Mouse (Mus musculus) liver, postnatal 0 days (tissue): ENCODE data around the gene Hmgcll1. TPM values are rescaled to one million over a fixed set of nuclear protein-coding genes. Genes with fewer than 3 reads are reported as not detected.
A peak's percentile ranks its signal among the peaks of the same experiment; 100 is the strongest.

ENCODE experiments used
- ATAC-seq: fragments of 200-750 bp; cut with Nextera tagmentation; 2 replicates; pipeline ENCODE4 v1.8.0; 2017; ENCODE audit warnings: mild to moderate bottlenecking, moderate library complexity
- DNase-seq: peaks from one replicate; pipeline ENCODE4 v3.0.0-alpha.2; 2016
- H3K27ac ChIP-seq: fragments of 300-500 bp; sonication (generic); 2 replicates; pipeline ENCODE4 v1.5.1; 2014; ENCODE audit warnings: antibody characterized with exemption, moderate library complexity, mild to moderate bottlenecking, low read depth
- H3K27me3 ChIP-seq: fragments of 300-500 bp; sonication (generic); 2 replicates; pipeline ENCODE4 v1.6.1; 2014; ENCODE audit warnings: low read length, control low read depth, mixed read lengths; ENCODE audit not compliant: insufficient read depth
- H3K36me3 ChIP-seq: fragments of 300-500 bp; sonication (generic); replicated peaks from 2 replicates; pipeline ENCODE4 v1.6.1; 2014; ENCODE audit warnings: mild to moderate bottlenecking, control low read depth, low read length, moderate library complexity, mixed read lengths; ENCODE audit not compliant: insufficient read depth
- H3K4me1 ChIP-seq: fragments of 300-500 bp; sonication (generic); 2 replicates; pipeline ENCODE4 v1.6.1; 2014; ENCODE audit warnings: antibody characterized with exemption, mild to moderate bottlenecking, control low read depth; ENCODE audit not compliant: insufficient read depth
- H3K4me2 ChIP-seq: fragments of 300-500 bp; sonication (generic); 2 replicates; pipeline ENCODE4 v1.6.1; 2014; ENCODE audit warnings: low read depth, mild to moderate bottlenecking, low read length, moderate library complexity, mixed read lengths
- H3K4me3 ChIP-seq: fragments of 300-500 bp; sonication (generic); 2 replicates; pipeline ENCODE4 v1.5.1; 2014; ENCODE audit warnings: low read depth, low read length
- H3K9ac ChIP-seq: fragments of 300-500 bp; sonication (generic); replicated peaks from 2 replicates; pipeline ENCODE4 v1.6.1; 2014; ENCODE audit warnings: mild to moderate bottlenecking, moderate library complexity
- H3K9me3 ChIP-seq: fragments of 300-500 bp; sonication (generic); 2 replicates; pipeline ENCODE4 v1.6.1; 2016; ENCODE audit warnings: mild to moderate bottlenecking, control low read depth, low read length, mixed read lengths
- CTCF ChIP-seq: sonication (generic); IDR thresholded peaks from 2 replicates; pipeline ENCODE4 v1.5.1; 2016; ENCODE audit warnings: antibody characterized with exemption, low read depth
- EP300 ChIP-seq: IDR thresholded peaks from 2 replicates; pipeline ENCODE4 v1.6.1; 2016; ENCODE audit warnings: antibody characterized with exemption, low read depth, mild to moderate bottlenecking
- WGBS: fragments of 180-500 bp; shearing (Covaris S2); extraction: QIAGEN DNeasy Blood & Tissue Kit; methylation state at CpG from one replicate; pipeline ENCODE4 v1.1.7; 2014; ENCODE audit not compliant: insufficient replicate concordance; 5-methylcytosine and 5-hydroxymethylcytosine counted together
- polyA plus RNA-seq: library from polyadenylated mRNA; unstranded; fragments of >200 nt; fragmentation: Nextera tagmentation; extraction: Ambion mirVana; gene quantifications from 2 replicates; pipeline ENCODE4 v1.2.1, GENCODE M21; 2015

Hmgcll1 gene
- polyA plus RNA-seq, 1 experiment from 2014 or later, result 0.35 TPM

- no peak overlapping the region for H3K4me3 ChIP-seq
- H3K4me1 ChIP-seq, result no peaks in the 10 kb centered on the region
- no peaks in the 10 kb centered on the region for H3K9me3 ChIP-seq
- no peak for DNase-seq
- no peak overlapping the region for H3K27ac ChIP-seq
- no peak overlapping the region for H3K4me2 ChIP-seq
- H3K9ac ChIP-seq, result no peak overlapping the region
- no peaks in the 10 kb centered on the region for H3K36me3 ChIP-seq
- no peak for ATAC-seq
- no peaks in the 10 kb centered on the region for H3K27me3 ChIP-seq
- no peak for TF ChIP-seq CTCF
- no peak for TF ChIP-seq EP300
- 76% methylated on average over 9 of the region's 9 CpGs for WGBS
Observed at GRCm38 (mm10) chr9:76038327-76039103, 23.9 kb downstream of the Hmgcll1 start.

- Histone ChIP-seq H3K36me3 (no peaks in the 10 kb centered on the region), H3K9me3 (no peaks in the 10 kb centered on the region), H3K27ac (no peak overlapping the region), H3K4me1 (no peaks in the 10 kb centered on the region), H3K4me3 (no peak overlapping the region), H3K9ac (no peak overlapping the region), H3K4me2 (no peak overlapping the region), H3K27me3 (no peaks in the 10 kb centered on the region)
- ATAC-seq (no peak), DNase-seq (no peak)
- TF ChIP-seq EP300 (no peak), CTCF (no peak)
- WGBS, result 86% methylated on average over 5 of the region's 5 CpGs
Observed at GRCm38 (mm10) chr9:76039711-76040110, 25.1 kb downstream of the Hmgcll1 start.

GRCm38 (mm10) chr9:76043341-76043740 is 28.7 kb downstream of the Hmgcll1 start:
- no peak overlapping the region for H3K27ac ChIP-seq
- ATAC-seq (no peak), DNase-seq (no peak)
- H3K9me3 ChIP-seq, result no peaks in the 10 kb centered on the region
- H3K4me3 ChIP-seq, result no peak overlapping the region
- H3K4me1 ChIP-seq, result no peaks in the 10 kb centered on the region
- TF ChIP-seq CTCF, result no peak
- no peak for TF ChIP-seq EP300
- no peak overlapping the region for H3K9ac ChIP-seq
- WGBS, result 58% methylated on average over 5 of the region's 5 CpGs
- H3K27me3 ChIP-seq, result no peaks in the 10 kb centered on the region
- H3K36me3 ChIP-seq, result no peaks in the 10 kb centered on the region
- H3K4me2 ChIP-seq, result no peak overlapping the region

GRCm38 (mm10) chr9:76060935-76061334 is 46.3 kb downstream of the Hmgcll1 start:
- WGBS, result 53% methylated on average over 3 of the region's 3 CpGs
- H3K9me3 ChIP-seq, result no peaks in the 10 kb centered on the region
- DNase-seq, result no peak
- no peak for ATAC-seq
- no peak overlapping the region for H3K4me2 ChIP-seq
- H3K27me3 ChIP-seq, result no peaks in the 10 kb centered on the region
- H3K9ac ChIP-seq, result no peak overlapping the region
- no peaks in the 10 kb centered on the region for H3K36me3 ChIP-seq
- no peaks in the 10 kb centered on the region for H3K4me1 ChIP-seq
- H3K27ac ChIP-seq, result no peak overlapping the region
- H3K4me3 ChIP-seq, result no peak overlapping the region
- TF ChIP-seq CTCF, result no peak
- TF ChIP-seq EP300, result no peak

- Histone ChIP-seq H3K27me3 (no peaks in the 10 kb centered on the region), H3K4me2 (no peak overlapping the region), H3K36me3 (no peaks in the 10 kb centered on the region), H3K9ac (no peak overlapping the region), H3K4me3 (no peak overlapping the region), H3K27ac (no peak overlapping the region), H3K4me1 (no peaks in the 10 kb centered on the region), H3K9me3 (no peaks in the 10 kb centered on the region)
- TF ChIP-seq EP300, result no peak
- TF ChIP-seq CTCF, result no peak
- DNase-seq (no peak), ATAC-seq (no peak)
- WGBS, result 68% methylated on average over 4 of the region's 4 CpGs
Observed at GRCm38 (mm10) chr9:76061492-76061891, 46.8 kb downstream of the Hmgcll1 start.

- no peak overlapping the region for H3K4me2 ChIP-seq
- no peak overlapping the region for H3K9ac ChIP-seq
- no peaks in the 10 kb centered on the region for H3K9me3 ChIP-seq
- no peaks in the 10 kb centered on the region for H3K36me3 ChIP-seq
- DNase-seq (no peak), ATAC-seq (peak; percentile 55; the same call in 1 of the 2 replicates)
- 42% methylated on average over 2 of the region's 2 CpGs for WGBS
- TF ChIP-seq CTCF (no peak), EP300 (no peak)
- no peaks in the 10 kb centered on the region for H3K4me1 ChIP-seq
- 0 out of 2 replicates have a peak overlapping the region, but pooled peaks have one; percentile 36 for H3K27ac ChIP-seq
- H3K4me3 ChIP-seq, result no peak overlapping the region
- H3K27me3 ChIP-seq, result no peaks in the 10 kb centered on the region
Observed at GRCm38 (mm10) chr9:76064164-76064563, 49.5 kb downstream of the Hmgcll1 start.
